Mouse (Mus musculus): ENCODE data around the gene Uggt1.

DNA sequence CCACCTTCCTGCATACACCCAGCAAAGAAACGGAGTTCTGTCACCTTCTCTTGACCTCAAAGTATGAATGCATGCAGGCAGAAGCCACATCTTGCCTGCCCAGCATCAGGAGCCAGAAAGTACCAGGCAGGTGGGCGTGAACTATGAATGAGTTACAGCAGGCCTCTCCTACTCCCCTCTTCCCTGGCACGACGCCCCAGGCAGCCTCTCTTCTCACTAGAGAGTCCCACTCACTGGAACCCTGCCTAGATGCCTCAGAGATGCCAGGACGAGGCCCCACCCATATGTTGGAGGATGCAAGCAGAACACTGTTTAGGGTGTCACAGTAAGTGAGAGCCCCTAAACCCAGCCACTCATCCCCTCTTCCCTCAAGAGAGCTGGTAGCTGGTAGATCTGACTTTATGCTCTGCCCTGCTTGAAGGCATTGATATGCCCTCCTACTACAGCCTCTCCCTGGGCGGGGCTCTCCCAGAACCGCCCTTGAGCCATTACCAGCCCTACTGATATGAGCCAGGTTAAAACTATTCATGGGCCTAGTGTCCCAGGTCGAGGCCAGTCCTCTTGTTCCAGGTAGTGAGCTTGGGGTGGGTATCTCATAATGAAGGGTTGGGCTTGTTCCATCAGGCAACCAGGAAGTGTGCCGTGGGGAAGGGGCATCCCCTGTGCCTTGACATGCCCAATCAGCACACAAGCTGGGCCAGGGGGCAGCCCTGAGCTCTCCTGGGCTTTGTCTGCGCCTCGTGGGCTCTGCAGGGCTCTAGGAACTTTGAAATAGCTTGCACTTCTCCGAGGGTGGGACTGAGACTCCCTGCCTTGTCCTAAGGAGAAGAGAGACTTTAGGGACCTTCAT is 148.9 kb downstream of the Uggt1 start:
- no peak for TF ChIP-seq POLR2A (IDR thresholded peaks at IDR 0.05; ENCODE audit: low read depth, low read length)
- no peak for TF ChIP-seq CTCF (IDR thresholded peaks at IDR 0.05; ENCODE audit: extremely low read depth, insufficient read depth, insufficient read length, insufficient replicate concordance)
